Mouse (Mus musculus) MEL (cell line): ENCODE measurements around the gene Slc26a6. TPM values are rescaled to one million over a fixed set of nuclear protein-coding genes. Genes with fewer than 3 reads are reported as not detected.

Source experiments
- DNase-seq: peaks from one replicate; pipeline ENCODE4 v3.0.0; 2011; ENCODE audit warnings: low read depth, low spot score
- H3K27ac ChIP-seq: 2 replicates; pipeline ENCODE4 v1.5.1; 2012; ENCODE audit warnings: low read depth, mild to moderate bottlenecking, control low read depth, low read length, moderate library complexity; ENCODE audit not compliant: control insufficient read depth
- H3K27me3 ChIP-seq, 2 experiments: fragments of 150-350 bp in 1 of 2; sonication (generic) in 1 of 2; 2 replicates each; pipeline ENCODE4 v1.6.1; 2012; ENCODE audit warnings: low read length in 2 of 2, mild to moderate bottlenecking in 2 of 2, improper control_type of control experiment in 1 of 2, moderate library complexity in 1 of 2; ENCODE audit not compliant: insufficient read depth in 2 of 2, control insufficient read depth in 1 of 2
- H3K36me3 ChIP-seq, 2 experiments: 2 replicates each; pipeline ENCODE4 v1.6.1; 2012 to 2014; ENCODE audit warnings: low read length in 2 of 2, improper control_type of control experiment in 1 of 2, inconsistent platforms in 1 of 2, mild to moderate bottlenecking in 1 of 2; ENCODE audit not compliant: insufficient read depth in 2 of 2, control insufficient read depth in 1 of 2
- H3K4me1 ChIP-seq, 2 experiments: fragments of 150-350 bp in 1 of 2; sonication (generic) in 1 of 2; 2 replicates each; pipeline ENCODE4 v1.6.1; 2012; ENCODE audit warnings: low read length in 2 of 2, improper control_type of control experiment in 1 of 2, mild to moderate bottlenecking in 1 of 2; ENCODE audit not compliant: insufficient read depth in 2 of 2, control insufficient read depth in 1 of 2
- H3K4me3 ChIP-seq, 2 experiments: fragments of 150-350 bp in 1 of 2; sonication (generic) in 1 of 2; 2 replicates each; pipeline ENCODE4 v1.5.1; 2012; ENCODE audit warnings: low read depth in 2 of 2, low read length in 2 of 2, mild to moderate bottlenecking in 2 of 2, moderate library complexity in 2 of 2, control low read depth in 1 of 2, improper control_type of control experiment in 1 of 2; ENCODE audit not compliant: control insufficient read depth in 1 of 2, insufficient read depth in 1 of 2
- H3K79me2 ChIP-seq: 2 replicates; pipeline ENCODE4 v1.6.1; 2012; ENCODE audit warnings: mild to moderate bottlenecking, low read length, moderate library complexity; ENCODE audit not compliant: control insufficient read depth, poor library complexity, insufficient read depth
- H3K9ac ChIP-seq: 2 replicates; pipeline ENCODE4 v1.6.1; 2012; ENCODE audit warnings: low read depth, mild to moderate bottlenecking, control low read depth, low read length, moderate library complexity; ENCODE audit not compliant: control insufficient read depth, poor library complexity, severe bottlenecking
- H3K9me3 ChIP-seq: fragments of 150-350 bp; sonication (generic); replicated peaks from 2 replicates; pipeline ENCODE4 v1.6.1; 2012; ENCODE audit warnings: mild to moderate bottlenecking, low read length, improper control_type of control experiment, moderate library complexity; ENCODE audit not compliant: insufficient read depth
- CHD1 ChIP-seq: IDR thresholded peaks from 2 replicates; pipeline ENCODE4 v1.6.1; 2012; ENCODE audit warnings: low read depth, mild to moderate bottlenecking, inconsistent platforms, low read length, improper control_type of control experiment
- CTCF ChIP-seq, 3 experiments: IDR thresholded peaks in 2 of 3; conservative IDR thresholded peaks in 1 of 3; 2 replicates each; pipeline ENCODE4 v1.5.1; 2011 to 2012; ENCODE audit warnings: low read length in 3 of 3, low read depth in 2 of 3, mild to moderate bottlenecking in 2 of 3, improper control_type of control experiment in 1 of 3, inconsistent platforms in 1 of 3, mixed read lengths in 1 of 3, moderate library complexity in 1 of 3; ENCODE audit not compliant: control insufficient read depth in 1 of 3, insufficient read depth in 1 of 3, poor library complexity in 1 of 3, severe bottlenecking in 1 of 3
- E2F4 ChIP-seq: IDR thresholded peaks from 2 replicates; pipeline ENCODE4 v1.6.1; 2011; ENCODE audit warnings: low read depth, low read length, improper control_type of control experiment, borderline replicate concordance
- ETS1 ChIP-seq: IDR thresholded peaks from 2 replicates; pipeline ENCODE4 v1.6.1; 2012; ENCODE audit warnings: low read depth, mild to moderate bottlenecking, inconsistent platforms, low read length, improper control_type of control experiment, moderate library complexity
- GATA1 ChIP-seq: IDR thresholded peaks from 2 replicates; pipeline ENCODE4 v1.6.1; 2011; ENCODE audit warnings: low read depth, low read length, improper control_type of control experiment
- HCFC1 ChIP-seq: IDR thresholded peaks from 2 replicates; pipeline ENCODE4 v1.6.1; 2012; ENCODE audit warnings: low read depth, mild to moderate bottlenecking, inconsistent platforms, low read length, improper control_type of control experiment, moderate library complexity
- JUND ChIP-seq: IDR thresholded peaks from 2 replicates; pipeline ENCODE4 v1.6.1; 2011; ENCODE audit warnings: low read depth, mild to moderate bottlenecking, improper control_type of control experiment, low read length
- MAZ ChIP-seq: IDR thresholded peaks from 2 replicates; pipeline ENCODE4 v1.6.1; 2012; ENCODE audit warnings: low read depth, mild to moderate bottlenecking, inconsistent platforms, low read length, improper control_type of control experiment
- MEF2A ChIP-seq: IDR thresholded peaks from 2 replicates; pipeline ENCODE4 v1.6.1; 2014; ENCODE audit warnings: low read depth, mild to moderate bottlenecking, inconsistent platforms, low read length, improper control_type of control experiment; ENCODE audit not compliant: poor library complexity, insufficient replicate concordance, severe bottlenecking; ENCODE audit errors: extremely low read depth
- MXI1 ChIP-seq: IDR thresholded peaks from 2 replicates; pipeline ENCODE4 v1.6.1; 2011; ENCODE audit warnings: mild to moderate bottlenecking, low read depth, low read length, improper control_type of control experiment
- MYB ChIP-seq: IDR thresholded peaks from 2 replicates; pipeline ENCODE4 v1.6.1; 2011; ENCODE audit warnings: mild to moderate bottlenecking, low read depth, low read length, improper control_type of control experiment
- POLR2A ChIP-seq, 2 experiments: IDR thresholded peaks; 2 replicates each; pipeline ENCODE4 v1.6.1; 2011 to 2012; ENCODE audit warnings: low read length in 2 of 2, mild to moderate bottlenecking in 2 of 2, control low read depth in 1 of 2, improper control_type of control experiment in 1 of 2, low read depth in 1 of 2, moderate library complexity in 1 of 2; ENCODE audit not compliant: control insufficient read depth in 1 of 2, insufficient read depth in 1 of 2, poor library complexity in 1 of 2
- POLR2AphosphoS5 ChIP-seq: IDR thresholded peaks from 2 replicates; pipeline ENCODE4 v1.6.1; 2012; ENCODE audit warnings: low read depth, borderline replicate concordance, mild to moderate bottlenecking, inconsistent platforms, low read length, moderate library complexity, mixed read lengths
- RAD21 ChIP-seq: IDR thresholded peaks from 2 replicates; pipeline ENCODE4 v1.6.1; 2011; ENCODE audit warnings: mild to moderate bottlenecking, low read depth, low read length, improper control_type of control experiment
- RCOR1 ChIP-seq: IDR thresholded peaks from 2 replicates; pipeline ENCODE4 v1.6.1; 2012; ENCODE audit warnings: low read depth, mild to moderate bottlenecking, inconsistent platforms, low read length, improper control_type of control experiment
- SMC3 ChIP-seq: IDR thresholded peaks from 2 replicates; pipeline ENCODE4 v1.6.1; 2011; ENCODE audit warnings: low read depth, low read length, improper control_type of control experiment
- TCF12 ChIP-seq: IDR thresholded peaks from 2 replicates; pipeline ENCODE4 v1.6.1; 2014; ENCODE audit warnings: low read depth, mild to moderate bottlenecking, inconsistent platforms, low read length, improper control_type of control experiment, moderate library complexity
- USF1 ChIP-seq: IDR thresholded peaks from 2 replicates; pipeline ENCODE4 v1.6.1; 2014; ENCODE audit warnings: low read depth, mild to moderate bottlenecking, inconsistent platforms, low read length, improper control_type of control experiment, moderate library complexity
- USF2 ChIP-seq, 2 experiments: IDR thresholded peaks; 2 replicates each; pipeline ENCODE4 v1.6.1; 2011 to 2012; ENCODE audit warnings: improper control_type of control experiment in 2 of 2, low read length in 2 of 2, borderline replicate concordance in 1 of 2, inconsistent platforms in 1 of 2, low read depth in 1 of 2, mild to moderate bottlenecking in 1 of 2; ENCODE audit not compliant: insufficient read depth in 1 of 2
- ZC3H11A ChIP-seq: IDR thresholded peaks from 2 replicates; pipeline ENCODE4 v1.6.1; 2012; ENCODE audit warnings: low read depth, mild to moderate bottlenecking, inconsistent platforms, low read length, improper control_type of control experiment
- ZNF384 ChIP-seq: IDR thresholded peaks from 2 replicates; pipeline ENCODE4 v1.6.1; 2012; ENCODE audit warnings: low read depth, mild to moderate bottlenecking, inconsistent platforms, low read length, improper control_type of control experiment
- polyA plus RNA-seq, 2 experiments: library from polyadenylated mRNA; stranded (reverse) in 1 of 2; unstranded in 1 of 2; fragments of >175 nt in 1 of 2; fragments of >200 nt in 1 of 2; gene quantifications; 2 replicates each; pipeline versions ENCODE4 v1.2.1 to v1.2.4; 2012; ENCODE audit warnings: low replicate concordance in 2 of 2, low read depth in 1 of 2; ENCODE audit not compliant: insufficient read length in 2 of 2, insufficient read depth in 1 of 2, missing spikeins in 1 of 2
- total RNA-seq: library from RNA; depleted of rRNA; stranded (reverse); fragments of 300-350 nt; gene quantifications from 2 replicates; pipeline ENCODE4 v1.2.3, GENCODE M21; 2012

The Slc26a6 gene
- total and polyA plus RNA-seq, 3 experiments, result 8.0 to 13.2 TPM; not detected in 1

- no peak within 1 kb of the TSS for H3K27ac ChIP-seq
- no peaks in the 10 kb centered on the region for H3K79me2 ChIP-seq
- H3K4me3 ChIP-seq, result no peak within 1 kb of the TSS
- H3K9me3 ChIP-seq, result no peaks in the 10 kb centered on the region
- H3K9ac ChIP-seq, result no peak within 1 kb of the TSS
- H3K4me1 ChIP-seq, result no peaks in the 10 kb centered on the region
- H3K27me3 ChIP-seq, result no peaks in the 10 kb centered on the region
- TF ChIP-seq E2F4 (no peak), POLR2A (IDR thresholded peaks at IDR 0.05; ENCODE audit: control insufficient read depth in 1 of 2, insufficient read depth in 1 of 2, low read depth in 1 of 2, low read length in 2 of 2, poor library complexity in 1 of 2) (no peak)
- no peak for DNase-seq
- peaks cover 0 to 3% of the 10 kb centered on the region in 2 experiments; a peak in 2 of 4 replicates for H3K36me3 ChIP-seq
These were observed 100.1 kb downstream of the Slc26a6 start, which contains the start of gene Col7a1 for GRCm38 (mm10) chr9:108953081-108953636. TSS of gene Col7a1 (plus strand) at chr9:108953586.

GRCm38 (mm10) chr9:108955241-108955640 is 102.2 kb downstream of the Slc26a6 start:
- H3K36me3 ChIP-seq, result no peaks in the 10 kb centered on the region
- no peaks in the 10 kb centered on the region for H3K9me3 ChIP-seq
- no peak overlapping the region for H3K9ac ChIP-seq
- no peak for DNase-seq
- no peaks in the 10 kb centered on the region for H3K4me1 ChIP-seq
- no peaks in the 10 kb centered on the region for H3K79me2 ChIP-seq
- no peak overlapping the region for H3K4me3 ChIP-seq
- no peak for TF ChIP-seq ETS1
- TF ChIP-seq, all 39 proteins: peak for 0
- Histone ChIP-seq H3K27ac (no peak overlapping the region), H3K27me3 (no peaks in the 10 kb centered on the region)

- no peaks in the 10 kb centered on the region for H3K4me1 ChIP-seq
- no peaks in the 10 kb centered on the region for H3K9me3 ChIP-seq
- TF ChIP-seq ZNF384 (no peak), GATA1 (no peak), USF1 (no peak), RAD21 (no peak), E2F4 (no peak), CHD1 (no peak), MXI1 (no peak), MEF2A (no peak), ZC3H11A (no peak), TCF12 (no peak), JUND (no peak), MAZ (no peak), POLR2AphosphoS5 (no peak), MYB (no peak), HCFC1 (no peak), RCOR1 (no peak), USF2 (IDR thresholded peaks at IDR 0.05; ENCODE audit: borderline replicate concordance in 1 of 2, insufficient read depth in 1 of 2, low read depth in 1 of 2, low read length in 2 of 2) (no peak), CTCF (IDR thresholded peaks at IDR 0.05 in 2 of 3, conservative IDR thresholded peaks at IDR 0.05 in 1 of 3; ENCODE audit: control insufficient read depth in 1 of 3, insufficient read depth in 1 of 3, low read depth in 2 of 3, low read length in 3 of 3, poor library complexity in 1 of 3, severe bottlenecking in 1 of 3) (no peak), SMC3 (no peak)
- H3K79me2 ChIP-seq, result no peaks in the 10 kb centered on the region
- no peaks in the 10 kb centered on the region for H3K27me3 ChIP-seq
- no peak overlapping the region for H3K27ac ChIP-seq
- H3K4me3 ChIP-seq, result no peak overlapping the region
- no peaks in the 10 kb centered on the region for H3K36me3 ChIP-seq
- no peak overlapping the region for H3K9ac ChIP-seq
- no peak for DNase-seq
These were observed 102.8 kb downstream of the Slc26a6 start for GRCm38 (mm10) chr9:108955846-108956245.
